Mouse (Mus musculus): ENCODE measurements around the gene Elovl1.
A peak's percentile ranks its signal among the peaks of the same experiment; 100 is the strongest.

Gene Elovl1

DNA sequence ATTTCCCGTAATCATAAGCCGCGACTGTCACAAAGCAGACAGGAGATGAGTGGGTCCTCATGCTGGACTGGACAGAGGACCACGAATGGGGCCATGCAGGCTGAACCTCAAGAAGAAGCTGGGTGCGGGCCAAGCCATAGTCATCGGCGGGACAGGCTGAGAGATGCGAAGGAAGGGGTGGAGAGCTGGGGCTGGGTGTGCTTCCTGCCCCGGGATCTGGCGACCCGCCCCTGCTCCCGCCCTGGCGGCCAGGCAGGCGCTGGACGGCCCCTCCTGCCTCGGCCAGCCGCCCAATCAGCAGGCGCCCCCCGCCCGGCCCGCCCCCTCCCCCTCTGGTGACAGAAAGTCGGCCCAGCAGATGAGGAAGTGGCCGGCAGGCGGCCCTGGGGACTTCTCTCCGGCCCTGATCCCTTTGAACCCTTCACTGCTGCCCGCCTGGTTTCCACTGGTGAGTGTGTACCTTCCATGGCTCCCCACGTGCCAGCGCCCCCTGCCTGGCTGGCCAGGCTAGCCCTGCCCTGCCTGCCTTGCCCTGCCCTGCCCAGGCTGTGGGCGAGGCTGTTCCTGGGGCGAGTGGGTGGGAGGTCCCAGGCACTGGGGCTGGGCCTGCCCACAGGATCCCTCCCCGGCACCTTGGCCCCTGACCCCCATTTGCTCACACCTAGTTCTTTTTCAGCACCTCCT lies at the start of gene Elovl1:
TSS of gene Elovl1 (plus strand) at position 326 of the 684 bp plus-strand sequence.
- DNase-seq (ENCODE audit: low read depth, low spot score) = peak; percentile 90

DNA sequence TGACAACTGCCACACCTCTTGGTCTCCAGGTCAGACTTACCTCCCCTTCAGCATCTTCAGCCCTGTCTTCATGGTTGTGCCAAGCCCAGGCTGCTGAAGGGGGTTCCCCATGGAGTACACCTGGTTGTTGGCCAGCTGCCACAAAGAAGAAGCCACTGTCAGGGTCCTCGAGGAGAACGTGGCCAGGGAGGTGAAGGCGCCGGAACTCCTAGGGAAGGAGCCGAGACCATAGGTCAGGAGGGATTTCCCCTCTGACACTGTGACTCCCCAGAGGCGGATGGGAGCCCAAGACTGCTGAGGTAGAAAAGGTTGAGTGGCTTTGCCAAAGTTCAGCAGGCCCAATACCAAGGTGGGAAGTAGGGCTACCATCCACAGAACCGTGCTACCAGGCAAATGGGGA lies 44.6 kb upstream of the Elovl1 start:
- no peak for DNase-seq (ENCODE audit: low read depth, low spot score)

DNA sequence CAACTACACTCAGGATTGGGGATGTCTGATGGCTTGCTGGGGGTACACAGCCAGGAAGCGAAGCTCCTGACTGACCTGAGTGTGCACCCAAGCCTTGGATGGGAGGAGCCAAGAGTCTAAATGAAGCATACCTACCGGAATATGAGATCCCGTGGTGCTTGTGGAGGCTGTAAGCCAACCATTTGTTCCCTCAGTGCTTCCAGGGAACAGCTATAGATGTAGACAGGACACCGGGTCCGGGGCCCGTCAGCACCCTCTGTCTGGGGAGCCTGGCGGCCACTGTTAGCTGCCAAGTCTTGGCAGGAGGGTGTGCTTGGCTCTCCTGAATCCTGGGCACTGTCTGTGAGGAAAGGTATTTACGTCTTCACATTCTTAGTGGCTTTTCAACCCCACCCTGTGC lies 40.6 kb upstream of the Elovl1 start:
- DNase-seq (ENCODE audit: low read depth, low spot score) = no peak

DNA sequence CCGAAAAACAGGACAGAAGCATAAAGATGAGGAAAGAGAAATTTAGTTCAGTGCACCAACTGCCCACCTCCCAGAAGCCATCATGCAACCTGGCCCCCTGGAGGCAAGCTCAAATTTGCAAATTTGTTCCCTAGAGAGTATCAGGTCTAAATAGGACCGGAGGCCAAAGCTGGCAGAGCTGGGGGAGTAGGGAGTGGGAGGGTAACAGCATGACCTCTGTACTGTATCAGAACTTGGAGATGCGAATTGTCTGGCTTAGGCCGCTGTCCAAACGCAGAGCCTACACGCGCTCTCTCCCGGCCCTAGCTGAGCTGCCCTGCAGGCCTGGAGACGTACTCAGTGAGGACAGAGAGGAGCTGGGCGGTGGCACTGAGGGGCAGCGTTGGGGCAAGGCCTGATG lies 37.7 kb upstream of the Elovl1 start:
- DNase-seq (ENCODE audit: low read depth, low spot score) = no peak

DNA sequence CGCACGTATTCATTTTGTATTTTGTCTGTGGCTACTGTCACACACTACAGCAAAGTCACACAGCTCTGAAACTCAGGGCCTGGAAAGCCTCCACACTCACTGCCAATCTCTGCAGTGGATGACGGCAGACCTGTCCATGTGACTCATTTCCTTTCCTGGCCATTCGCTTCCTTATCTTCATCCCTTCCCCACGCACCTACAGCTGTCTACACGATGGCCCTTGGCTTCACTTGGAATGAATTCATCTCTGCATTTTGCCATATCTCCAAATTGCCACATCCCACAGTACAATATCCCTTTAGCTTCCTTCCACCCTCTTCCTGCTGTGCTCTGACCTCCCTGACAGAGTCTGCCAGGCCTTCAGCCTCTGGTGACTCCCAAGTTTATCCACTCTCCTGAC lies 33.4 kb upstream of the Elovl1 start:
- no peak for DNase-seq (ENCODE audit: low read depth, low spot score)

DNA sequence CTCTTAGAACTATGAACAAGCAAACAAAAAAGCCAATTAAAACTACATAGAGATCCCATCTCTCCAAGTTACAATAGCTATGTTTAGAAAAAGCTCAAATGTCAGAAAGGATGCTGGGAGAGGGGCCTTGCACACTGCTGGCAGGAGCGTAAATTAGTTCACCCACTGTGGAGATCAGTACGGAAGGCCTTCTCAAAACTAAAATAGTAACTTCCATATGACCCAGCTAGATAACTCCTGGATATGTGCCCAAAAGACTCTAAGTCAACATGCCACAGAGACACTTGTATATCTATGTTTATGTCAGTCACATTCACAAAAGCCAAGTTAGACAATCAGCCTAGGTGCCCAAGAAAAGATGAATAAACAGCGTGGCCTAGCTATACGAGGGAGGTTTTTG lies 32.6 kb upstream of the Elovl1 start:
- no peak for DNase-seq (ENCODE audit: low read depth, low spot score)

DNA sequence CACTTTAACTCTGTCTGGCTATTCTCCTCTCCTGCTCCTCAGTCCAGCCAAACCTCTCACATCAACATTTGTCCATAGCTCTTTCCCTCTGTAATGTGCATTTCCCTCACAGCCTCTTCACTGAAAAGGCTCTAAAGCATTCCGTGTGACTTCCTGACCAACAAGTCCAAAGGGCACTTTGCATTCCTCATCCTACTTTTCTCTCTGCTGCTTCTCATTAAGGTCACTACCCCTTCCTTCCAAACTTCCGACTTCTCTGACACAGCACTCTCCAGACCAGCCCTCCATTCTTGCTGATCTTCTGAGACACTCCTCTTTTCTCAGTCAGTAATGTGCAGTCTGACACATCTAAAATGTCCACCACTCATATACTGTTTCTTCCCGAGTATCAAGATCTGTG lies 31.5 kb upstream of the Elovl1 start:
- no peak for DNase-seq (ENCODE audit: low read depth, low spot score)

DNA sequence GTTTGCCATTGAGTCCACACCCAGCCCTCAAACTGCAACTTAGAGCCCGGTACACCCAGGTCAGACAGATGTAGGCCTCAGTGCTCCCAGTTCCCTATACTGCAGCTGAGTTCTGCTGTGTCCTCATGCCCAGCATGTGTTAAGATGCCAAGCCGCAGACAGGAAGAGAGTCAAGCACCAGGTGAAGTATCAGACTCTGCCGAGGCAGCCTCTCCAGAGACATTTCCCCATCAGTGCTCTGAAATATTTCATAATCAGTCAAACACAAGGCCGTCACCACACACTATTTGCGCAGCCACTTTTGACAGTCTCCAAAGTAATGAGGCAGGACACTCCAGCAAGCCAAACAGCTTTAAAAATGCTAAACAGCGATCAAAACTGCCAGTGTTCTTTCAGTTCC lies 29.5 kb upstream of the Elovl1 start:
- DNase-seq (ENCODE audit: low read depth, low spot score) = no peak

DNA sequence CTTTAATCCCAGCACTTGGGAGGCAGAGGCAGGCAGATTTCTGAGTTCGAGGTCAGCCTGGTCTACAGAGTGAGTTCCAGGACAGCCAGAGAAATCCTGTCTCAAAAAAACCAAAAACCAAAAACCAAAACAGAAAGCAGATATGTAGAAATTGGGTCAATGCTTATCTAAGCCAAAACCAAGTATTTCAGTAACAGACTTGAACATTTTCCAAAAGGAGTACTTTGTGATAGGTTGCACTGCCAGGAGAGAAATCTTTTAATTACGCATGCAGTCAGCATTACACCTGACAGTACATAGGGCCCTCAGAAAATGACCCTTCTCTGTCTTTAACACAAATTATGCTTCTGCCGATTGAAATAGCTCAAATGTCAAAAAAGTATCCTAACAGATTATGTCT lies 26.5 kb upstream of the Elovl1 start:
- DNase-seq (ENCODE audit: low read depth, low spot score) = no peak

DNA sequence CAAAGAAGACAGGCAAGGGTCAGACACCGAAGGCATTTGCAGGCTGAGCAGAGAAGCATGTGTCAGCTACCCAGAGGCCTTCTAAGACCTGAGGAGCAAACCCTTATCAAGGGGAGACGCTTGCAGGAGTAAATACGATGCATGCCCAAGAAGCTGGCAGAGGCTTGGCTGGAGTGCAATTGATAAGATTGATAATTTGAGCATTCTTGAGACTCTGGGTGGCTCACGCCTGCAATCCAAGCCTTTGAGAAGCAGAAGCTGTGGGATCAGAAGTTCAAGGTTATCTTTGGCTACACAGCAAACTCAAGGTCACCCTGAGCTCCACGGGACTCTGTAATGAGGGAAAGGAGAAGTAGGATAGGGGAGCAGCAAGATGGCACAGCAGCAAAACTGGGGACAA lies 26.0 kb upstream of the Elovl1 start:
- DNase-seq (ENCODE audit: low read depth, low spot score) = no peak

DNA sequence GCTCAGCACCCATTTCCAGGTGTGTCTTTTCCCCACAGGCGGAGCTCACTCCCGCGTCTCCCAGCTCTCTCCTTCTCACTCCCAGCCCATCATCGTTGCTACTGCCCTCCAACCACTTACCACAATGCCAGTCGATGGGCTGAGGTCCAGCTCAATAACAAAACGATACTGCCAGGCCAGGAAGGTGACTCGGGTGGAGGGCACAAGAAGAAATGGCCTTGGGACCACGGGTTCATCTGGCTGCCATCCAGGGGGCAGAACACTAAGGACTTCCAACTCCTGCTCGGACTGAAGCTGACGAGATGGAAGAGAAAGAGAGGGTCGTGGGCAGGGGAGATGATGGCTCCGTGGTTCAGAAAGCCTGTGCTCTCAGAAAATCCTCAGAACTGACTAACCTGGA lies 25.2 kb upstream of the Elovl1 start:
- no peak for DNase-seq (ENCODE audit: low read depth, low spot score)

DNA sequence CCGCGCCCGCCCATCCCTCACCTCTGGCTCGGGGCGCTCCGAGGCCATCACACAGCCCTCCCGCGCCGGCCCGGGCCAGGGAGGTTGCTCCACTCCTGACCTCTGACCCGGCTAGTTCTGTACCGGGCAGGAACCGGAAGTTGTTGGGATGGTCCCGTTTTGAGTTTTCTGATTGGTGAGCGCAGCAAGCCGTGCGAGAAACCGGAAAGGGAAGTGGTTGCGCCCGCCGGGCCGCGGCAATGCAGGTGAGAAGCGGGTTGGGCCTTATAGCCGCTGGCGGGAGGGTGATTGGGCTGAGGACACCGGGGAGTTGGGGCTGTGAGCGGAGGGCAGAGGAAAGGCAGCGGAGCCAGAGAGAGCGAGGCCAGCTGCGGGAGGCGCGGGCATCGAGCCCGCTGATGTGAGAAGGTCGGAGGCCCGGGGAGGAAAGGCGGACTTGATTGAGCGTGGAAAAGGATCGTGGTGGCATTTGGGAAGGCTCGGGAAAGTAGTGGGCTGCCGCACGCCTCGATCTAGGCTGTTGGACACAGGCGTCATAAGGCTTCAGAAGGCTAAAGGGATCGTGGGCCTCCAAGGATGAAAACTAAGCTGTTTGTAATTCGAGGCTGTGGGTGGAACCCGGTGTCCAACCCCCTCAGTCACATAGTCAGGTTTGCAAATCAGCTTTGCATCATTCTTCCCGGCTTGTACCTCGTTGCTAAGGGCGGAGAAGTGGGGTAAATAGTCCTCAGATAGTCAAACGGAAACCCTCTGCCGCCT lies 18.6 kb upstream of the Elovl1 start, which contains the start of the genes Szt2 and Med8:
TSS of gene Szt2 (minus strand) at position 132 of the 759 bp plus-strand sequence.
TSS of gene Med8 (plus strand) at position 196 of the 759 bp plus-strand sequence.
- DNase-seq (ENCODE audit: low read depth, low spot score) = peak; percentile 95

DNA sequence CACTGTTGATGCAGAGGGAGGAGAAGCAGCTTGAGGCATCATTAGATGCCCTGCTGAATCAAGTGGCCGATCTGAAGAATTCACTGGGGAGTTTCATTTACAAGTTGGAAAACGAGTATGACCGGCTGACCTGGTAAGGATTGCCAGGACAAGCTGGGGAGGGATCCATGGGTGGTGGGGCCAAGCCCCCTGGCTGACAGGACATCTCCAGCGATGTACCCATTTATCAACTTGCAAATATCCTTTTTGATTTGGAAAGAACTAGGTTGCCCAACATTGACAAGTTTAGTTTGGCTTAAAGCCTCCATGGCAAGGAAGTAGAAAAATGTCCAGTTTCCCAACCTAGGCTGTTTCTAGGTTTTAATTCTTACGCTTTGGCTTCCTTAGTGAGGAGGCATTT lies 17.0 kb upstream of the Elovl1 start:
- DNase-seq (ENCODE audit: low read depth, low spot score) = no peak

DNA sequence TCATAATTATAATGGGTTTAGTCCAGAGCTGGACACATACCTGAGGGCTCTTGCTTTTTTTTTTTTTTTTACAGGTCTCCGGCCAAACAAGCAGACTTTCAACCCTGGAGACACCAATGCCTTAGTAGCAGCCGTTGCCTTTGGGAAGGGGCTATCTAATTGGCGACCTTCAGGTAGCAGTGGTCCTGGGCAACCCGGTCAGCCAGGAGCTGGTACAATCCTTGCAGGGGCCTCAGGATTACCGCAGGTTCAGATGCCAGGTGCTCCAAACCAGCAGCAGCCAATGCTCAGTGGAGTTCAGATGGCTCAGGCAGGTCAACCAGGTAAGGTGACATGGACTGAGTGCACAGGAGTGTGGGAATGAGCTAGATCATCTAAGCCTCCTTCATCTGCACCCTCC lies 14.3 kb upstream of the Elovl1 start:
- DNase-seq (ENCODE audit: low read depth, low spot score) = no peak

DNA sequence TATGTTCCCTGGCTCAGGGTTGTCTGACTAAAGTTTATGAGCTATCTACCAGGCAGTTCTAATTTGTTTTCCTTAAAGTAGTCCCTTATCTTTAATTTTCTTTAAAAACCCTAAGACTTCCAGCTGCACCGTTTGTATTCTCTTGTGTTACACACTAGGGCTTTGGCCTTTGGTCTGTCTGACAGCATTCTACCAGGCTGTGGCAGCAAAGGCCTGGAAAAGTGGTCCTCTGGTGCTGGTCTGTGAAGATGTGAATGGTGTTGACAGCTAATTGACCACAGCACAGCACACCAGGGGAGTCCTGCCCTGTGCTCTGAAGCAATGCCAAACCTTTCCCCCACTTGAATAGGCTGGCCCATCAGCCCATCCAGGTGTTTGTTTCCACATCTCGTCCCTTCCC lies 12.1 kb upstream of the Elovl1 start:
- DNase-seq (ENCODE audit: low read depth, low spot score) = no peak

DNA sequence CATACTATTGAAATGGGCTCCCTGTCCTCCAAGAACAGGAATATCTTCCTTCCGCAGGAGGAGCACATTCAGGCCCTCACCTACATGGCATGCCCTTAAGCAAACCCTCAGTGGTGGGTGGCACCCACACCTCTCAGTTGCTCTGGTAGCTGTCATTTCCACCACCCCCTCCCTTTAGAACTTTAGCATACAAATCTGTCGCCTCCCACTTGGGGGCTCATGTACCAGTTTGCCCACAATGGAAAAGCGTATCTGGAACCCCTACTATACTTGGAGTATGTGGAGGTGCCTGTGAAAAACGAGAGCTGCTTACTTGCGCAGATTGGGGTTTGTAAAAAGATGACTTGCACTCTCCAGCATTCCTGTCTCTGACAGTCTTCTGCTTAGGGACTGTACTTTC lies 11.6 kb upstream of the Elovl1 start:
- no peak for DNase-seq (ENCODE audit: low read depth, low spot score)

DNA sequence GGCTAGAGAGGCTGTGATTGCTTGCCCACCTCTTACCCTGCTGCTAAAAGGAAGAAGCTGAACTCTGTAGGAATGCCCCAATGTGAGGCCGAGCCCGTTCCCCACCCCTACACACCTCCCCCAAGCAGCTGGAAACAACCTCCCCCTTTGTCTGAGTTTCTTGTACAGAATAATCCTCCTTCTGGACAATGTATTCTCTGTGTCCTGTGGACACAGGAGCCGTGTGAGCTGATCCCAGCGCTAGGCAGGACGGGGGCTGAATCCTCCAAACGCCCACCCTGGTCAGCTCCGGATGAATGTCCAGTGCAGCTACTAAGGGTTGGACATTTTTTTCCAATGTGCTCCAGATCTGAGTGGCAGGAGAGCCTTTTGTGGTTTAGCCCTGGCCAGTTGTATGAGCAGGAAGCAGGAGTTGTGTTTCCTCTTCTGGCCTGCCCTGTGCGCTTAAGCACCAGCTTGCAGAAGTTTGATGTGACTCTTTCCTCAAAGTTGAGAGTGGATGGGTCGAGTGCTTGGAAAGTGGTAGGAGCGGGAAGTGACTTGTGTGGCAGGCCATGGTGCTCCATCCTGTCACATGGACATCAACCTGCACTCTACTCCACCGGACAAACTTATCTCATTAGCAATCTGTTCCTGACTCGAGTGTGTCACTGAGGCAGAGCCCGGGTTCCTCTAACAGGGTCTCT lies 10.6 kb upstream of the Elovl1 start:
- no peak for DNase-seq (ENCODE audit: low read depth, low spot score)

DNA sequence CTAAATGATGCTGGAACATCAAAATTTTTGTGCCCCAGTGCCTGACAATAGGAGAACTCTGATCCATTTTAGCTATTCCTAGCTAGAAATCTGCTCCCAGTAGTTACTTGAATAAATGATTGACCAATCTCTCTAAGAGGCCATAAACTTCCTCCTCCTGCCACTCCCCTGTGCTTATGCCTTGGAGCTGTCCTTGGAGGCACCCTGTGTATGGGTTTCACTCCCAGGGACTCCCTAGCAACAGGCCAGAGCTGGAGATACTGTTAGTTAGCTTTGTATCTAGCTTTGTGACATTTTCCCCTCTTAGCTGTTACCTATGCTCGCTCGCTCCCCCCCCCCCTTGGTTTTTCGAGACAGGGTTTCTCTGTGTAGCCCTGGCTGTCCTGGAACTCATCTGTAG lies 6.5 kb upstream of the Elovl1 start:
- DNase-seq (ENCODE audit: low read depth, low spot score) = no peak

DNA sequence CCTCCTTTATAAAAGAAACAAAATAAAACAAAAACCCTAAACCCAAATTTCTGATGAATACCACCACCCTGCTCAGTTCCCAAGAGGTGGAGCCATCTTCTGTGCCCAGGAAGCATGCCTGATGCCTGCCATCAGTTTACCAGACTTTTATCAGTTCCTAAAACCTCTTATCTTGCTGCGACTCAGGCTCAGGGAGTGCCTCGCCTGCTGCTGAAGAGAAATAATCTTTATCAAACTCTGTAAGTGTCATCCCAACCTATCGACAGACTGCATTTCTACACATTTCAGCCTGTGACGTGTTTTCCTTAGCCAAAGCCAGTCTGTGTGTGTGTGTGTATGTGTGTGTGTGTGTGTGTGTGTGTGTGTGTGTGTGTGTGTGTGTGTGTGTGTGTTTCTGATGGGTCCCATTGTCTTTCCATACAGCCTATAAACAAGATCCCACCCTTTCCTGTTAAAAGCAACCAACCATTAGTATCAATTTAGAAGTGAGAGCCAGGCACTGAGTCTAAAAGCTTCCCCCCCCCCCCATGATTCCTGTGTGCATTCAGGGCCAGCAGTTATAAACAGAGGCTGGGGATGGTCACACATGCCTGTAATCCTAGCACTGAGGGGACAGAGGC lies 3.2 kb upstream of the Elovl1 start:
- DNase-seq (ENCODE audit: low read depth, low spot score) = no peak

DNA sequence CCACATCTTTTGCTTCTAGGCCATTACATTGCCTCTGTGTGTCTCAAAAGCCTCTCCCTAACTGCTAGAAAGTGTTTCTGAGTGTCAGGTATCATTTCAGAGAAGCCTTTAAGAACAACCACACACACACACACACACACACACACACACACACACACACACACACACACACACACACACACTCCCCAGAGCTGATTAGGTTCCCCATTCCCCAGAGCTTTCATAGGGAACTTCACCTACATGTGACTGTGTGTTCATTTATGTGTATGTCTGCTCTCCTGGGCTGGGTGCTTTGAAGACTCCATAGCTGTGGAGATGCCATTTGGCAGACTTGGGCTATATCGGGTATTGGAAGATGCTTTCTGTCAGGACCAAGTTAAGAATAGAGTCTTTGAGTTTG lies 2.5 kb upstream of the Elovl1 start:
- DNase-seq (ENCODE audit: low read depth, low spot score) = no peak

DNA sequence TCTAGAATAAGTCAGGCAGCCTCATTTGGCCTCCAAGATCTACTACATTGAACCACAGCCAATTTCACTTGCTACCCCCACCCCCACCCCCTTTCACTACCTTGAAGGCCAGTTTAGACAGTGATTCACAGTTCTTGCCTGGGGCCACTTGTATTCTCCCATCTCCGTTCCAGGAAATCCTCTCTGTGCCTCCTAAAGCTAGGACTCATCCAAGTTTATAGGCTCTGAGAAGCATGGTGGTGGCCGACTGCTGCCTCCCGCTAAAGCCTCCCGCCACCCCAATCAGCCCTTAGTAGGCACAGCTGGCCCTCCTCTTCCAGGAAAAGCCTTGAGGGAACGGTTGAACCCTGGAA lies 502 bp upstream of the Elovl1 start:
- DNase-seq (ENCODE audit: low read depth, low spot score) = no peak

DNA sequence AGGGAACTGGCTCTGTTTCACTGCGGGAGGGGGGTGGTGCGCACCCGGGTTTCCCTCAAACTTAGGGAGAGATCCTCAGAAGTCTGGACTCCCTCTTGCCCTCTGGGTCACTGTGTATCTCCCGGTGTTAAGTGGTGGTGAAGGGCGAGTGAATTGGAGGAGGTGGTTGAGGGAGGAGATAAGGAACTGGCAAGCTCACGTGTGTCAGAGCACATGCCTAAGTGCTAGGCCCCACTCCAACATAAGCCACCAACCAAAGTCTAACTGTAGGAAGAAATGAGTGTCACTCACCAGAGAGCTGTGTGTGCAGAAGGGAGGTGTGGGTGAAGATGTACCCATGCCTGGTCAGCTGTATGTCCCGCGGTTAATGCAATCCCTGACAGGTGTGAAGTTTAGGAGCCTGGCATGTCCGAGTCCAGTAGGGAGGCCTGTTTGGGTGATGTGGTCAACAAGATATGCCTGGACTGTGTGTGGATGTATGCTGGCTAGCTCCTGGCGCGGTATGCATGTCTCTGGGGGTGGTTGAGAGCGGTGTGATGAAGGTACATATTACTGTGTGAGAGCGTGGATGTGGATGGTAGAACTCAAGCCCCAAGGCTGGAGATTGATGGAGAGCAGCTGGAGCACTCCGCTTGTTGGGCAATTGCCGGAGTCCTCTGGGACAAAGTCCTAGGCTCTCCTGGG lies 780 bp downstream of the Elovl1 start:
- peak; percentile 48 for DNase-seq (ENCODE audit: low read depth, low spot score)

Measured in CD4-positive helper T cell, adult 2 months (primary cell).